Mouse (Mus musculus): ENCODE measurements around the gene Cdkn1a. TPM values are rescaled to one million over a fixed set of nuclear protein-coding genes. Genes with fewer than 3 reads are reported as not detected.
"Not testable (repeated sequence)": the region's sequence is repeated elsewhere in the genome, so short reads cannot be mapped to it uniquely, and the experiment has no call there.

Gene Cdkn1a
- total RNA-seq, 2 experiments from 2014 or later = 0.84 to 2.3 TPM

GRCm38 (mm10) chr17:29057361-29057890 is 33.4 kb upstream of the Cdkn1a start:
- no peak for ATAC-seq (replicated peaks; ENCODE audit: low FRiP score, poor library complexity, severe bottlenecking)

- no peak for ATAC-seq (replicated peaks; ENCODE audit: low FRiP score, poor library complexity, severe bottlenecking)
Measured at GRCm38 (mm10) chr17:29057961-29058360, 32.8 kb upstream of the Cdkn1a start.

GRCm38 (mm10) chr17:29058487-29058886 is 32.3 kb upstream of the Cdkn1a start:
- no peak for ATAC-seq (replicated peaks; ENCODE audit: low FRiP score, poor library complexity, severe bottlenecking)

- ATAC-seq (replicated peaks; ENCODE audit: low FRiP score, poor library complexity, severe bottlenecking) = no peak
Measured at GRCm38 (mm10) chr17:29059581-29059980, 31.2 kb upstream of the Cdkn1a start.

GRCm38 (mm10) chr17:29060946-29061345 is 29.8 kb upstream of the Cdkn1a start:
- ATAC-seq (replicated peaks; ENCODE audit: low FRiP score, poor library complexity, severe bottlenecking) = no peak

- no peak for ATAC-seq (replicated peaks; ENCODE audit: low FRiP score, poor library complexity, severe bottlenecking)
Measured at GRCm38 (mm10) chr17:29062119-29063035, 28.4 kb upstream of the Cdkn1a start.

GRCm38 (mm10) chr17:29063121-29063987 is 27.4 kb upstream of the Cdkn1a start:
- no peak for ATAC-seq (replicated peaks; ENCODE audit: low FRiP score, poor library complexity, severe bottlenecking)

- no peak for ATAC-seq (replicated peaks; ENCODE audit: low FRiP score, poor library complexity, severe bottlenecking)
Measured at GRCm38 (mm10) chr17:29063988-29064285, 26.8 kb upstream of the Cdkn1a start.

GRCm38 (mm10) chr17:29065245-29065940 is 25.4 kb upstream of the Cdkn1a start:
- ATAC-seq (replicated peaks; ENCODE audit: low FRiP score, poor library complexity, severe bottlenecking) = no peak

- ATAC-seq (replicated peaks; ENCODE audit: low FRiP score, poor library complexity, severe bottlenecking) = no peak
Measured at GRCm38 (mm10) chr17:29065971-29066370, 24.8 kb upstream of the Cdkn1a start.

GRCm38 (mm10) chr17:29067416-29067815 is 23.4 kb upstream of the Cdkn1a start:
- not testable (repeated sequence) for ATAC-seq (replicated peaks; ENCODE audit: low FRiP score, poor library complexity, severe bottlenecking)

- no peak for ATAC-seq (replicated peaks; ENCODE audit: low FRiP score, poor library complexity, severe bottlenecking)
Measured at GRCm38 (mm10) chr17:29067847-29068246, 22.9 kb upstream of the Cdkn1a start.

GRCm38 (mm10) chr17:29069063-29069462 is 21.7 kb upstream of the Cdkn1a start:
- ATAC-seq (replicated peaks; ENCODE audit: low FRiP score, poor library complexity, severe bottlenecking) = no peak

GRCm38 (mm10) chr17:29071820-29072219 is 19.0 kb upstream of the Cdkn1a start:
- no peak for ATAC-seq (replicated peaks; ENCODE audit: low FRiP score, poor library complexity, severe bottlenecking)

GRCm38 (mm10) chr17:29072701-29073307 is 18.0 kb upstream of the Cdkn1a start:
- no peak for ATAC-seq (replicated peaks; ENCODE audit: low FRiP score, poor library complexity, severe bottlenecking)

- no peak for ATAC-seq (replicated peaks; ENCODE audit: low FRiP score, poor library complexity, severe bottlenecking)
Measured at GRCm38 (mm10) chr17:29073313-29073712, 17.5 kb upstream of the Cdkn1a start.

GRCm38 (mm10) chr17:29074085-29074484 is 16.7 kb upstream of the Cdkn1a start:
- ATAC-seq (replicated peaks; ENCODE audit: low FRiP score, poor library complexity, severe bottlenecking) = no peak

GRCm38 (mm10) chr17:29076235-29076634 is 14.5 kb upstream of the Cdkn1a start:
- no peak for ATAC-seq (replicated peaks; ENCODE audit: low FRiP score, poor library complexity, severe bottlenecking)

- no peak for ATAC-seq (replicated peaks; ENCODE audit: low FRiP score, poor library complexity, severe bottlenecking)
Measured at GRCm38 (mm10) chr17:29077786-29078509, 12.8 kb upstream of the Cdkn1a start.
